Mouse (Mus musculus) embryonic facial prominence, embryonic 12.5 days (tissue): Measurements from ENCODE around the gene Ifrd2. TPM values are rescaled to one million over a fixed set of nuclear protein-coding genes. Genes with fewer than 3 reads are reported as not detected.

Experiments
- ATAC-seq: fragments of 200-750 bp; cut with Nextera tagmentation; 2 replicates; pipeline ENCODE4 v1.8.0; 2017; ENCODE audit not compliant: insufficient number of reproducible peaks, insufficient read depth, low FRiP score, low TSS enrichment
- H3K27ac ChIP-seq: fragments of 300-500 bp; sonication (generic); 2 replicates; pipeline ENCODE4 v1.5.1; 2016; ENCODE audit warnings: mild to moderate bottlenecking
- H3K27me3 ChIP-seq: fragments of 300-500 bp; sonication (generic); 2 replicates; pipeline ENCODE4 v1.6.1; 2016; ENCODE audit warnings: mild to moderate bottlenecking, moderate library complexity
- H3K36me3 ChIP-seq: fragments of 300-500 bp; sonication (generic); 2 replicates; pipeline ENCODE4 v1.6.1; 2016; ENCODE audit warnings: mild to moderate bottlenecking
- H3K4me1 ChIP-seq: fragments of 300-500 bp; sonication (generic); 2 replicates; pipeline ENCODE4 v1.6.1; 2016
- H3K4me2 ChIP-seq: fragments of 300-500 bp; sonication (generic); replicated peaks from 2 replicates; pipeline ENCODE4 v1.6.1; 2016; ENCODE audit warnings: mild to moderate bottlenecking, moderate library complexity
- H3K4me3 ChIP-seq: fragments of 300-500 bp; sonication (generic); 2 replicates; pipeline ENCODE4 v1.5.1; 2016; ENCODE audit warnings: mild to moderate bottlenecking
- H3K9ac ChIP-seq: fragments of 300-500 bp; sonication (generic); 2 replicates; pipeline ENCODE4 v1.6.1; 2016; ENCODE audit warnings: mild to moderate bottlenecking, moderate library complexity
- H3K9me3 ChIP-seq: fragments of 300-500 bp; sonication (generic); 2 replicates; pipeline ENCODE4 v1.6.1; 2016; ENCODE audit warnings: mild to moderate bottlenecking, moderate library complexity
- WGBS: fragments of 180-500 bp; shearing (Covaris S2); methylation state at CpG from one replicate; pipeline ENCODE4 v1.1.7; 2016; 5-methylcytosine and 5-hydroxymethylcytosine counted together
- polyA plus RNA-seq: library from polyadenylated mRNA; unstranded; fragments of >200 nt; fragmentation: Nextera tagmentation; extraction: Ambion mirVana; gene quantifications from 2 replicates; pipeline ENCODE4 v1.2.1, GENCODE M21; 2016

Gene Ifrd2
- polyA plus RNA-seq, 1 experiment from 2014 or later, result 36.9 TPM

- 93% methylated on average over 10 of the region's 10 CpGs for WGBS
- no peak overlapping the region for H3K9ac ChIP-seq
- peaks cover 41% of the 10 kb centered on the region for H3K4me1 ChIP-seq
- H3K9me3 ChIP-seq, result no peaks in the 10 kb centered on the region
- H3K27me3 ChIP-seq, result no peaks in the 10 kb centered on the region
- H3K27ac ChIP-seq, result no peak overlapping the region
- no peak for ATAC-seq
- H3K4me2 ChIP-seq, result peak overlapping the region; percentile 57; the same call in 1 of the 2 replicates
- peaks cover 21% of the 10 kb centered on the region for H3K36me3 ChIP-seq
- H3K4me3 ChIP-seq, result no peak overlapping the region
Measured at GRCm38 (mm10) chr9:107577871-107578270, 9.6 kb upstream of the Ifrd2 start.

- Histone ChIP-seq H3K36me3 (peaks cover 21% of the 10 kb centered on the region), H3K4me1 (peaks cover 41% of the 10 kb centered on the region), H3K27ac (peak within 1 kb of the TSS; percentile 90), H3K4me3 (no peak within 1 kb of the TSS), H3K9ac (0 out of 2 replicates have a peak within 1 kb of the TSS, but pooled peaks have one; percentile 5), H3K9me3 (no peaks in the 10 kb centered on the region), H3K27me3 (no peaks in the 10 kb centered on the region), H3K4me2 (peak within 1 kb of the TSS; percentile 84)
- WGBS, result 76% methylated on average over 3 of the region's 3 CpGs
- ATAC-seq, result no peak
Measured at GRCm38 (mm10) chr9:107578587-107578986, 8.9 kb upstream of the Ifrd2 start, which contains the start of gene Naa80. Gene Naa80, plus strand, starts transcription at chr9:107578887.

- no peak for ATAC-seq
- peaks cover 19% of the 10 kb centered on the region for H3K36me3 ChIP-seq
- peak overlapping the region; percentile 84 for H3K4me2 ChIP-seq
- H3K27ac ChIP-seq, result peak overlapping the region; percentile 90
- H3K4me1 ChIP-seq, result peaks cover 41% of the 10 kb centered on the region
- H3K9ac ChIP-seq, result 0 out of 2 replicates have a peak overlapping the region, but pooled peaks have one; percentile 5
- no peak overlapping the region for H3K4me3 ChIP-seq
- 94% methylated on average over 14 of the region's 14 CpGs for WGBS
- H3K9me3 ChIP-seq, result no peaks in the 10 kb centered on the region
- H3K27me3 ChIP-seq, result no peaks in the 10 kb centered on the region
Measured at GRCm38 (mm10) chr9:107579023-107579900, 8.2 kb upstream of the Ifrd2 start.

DNA sequence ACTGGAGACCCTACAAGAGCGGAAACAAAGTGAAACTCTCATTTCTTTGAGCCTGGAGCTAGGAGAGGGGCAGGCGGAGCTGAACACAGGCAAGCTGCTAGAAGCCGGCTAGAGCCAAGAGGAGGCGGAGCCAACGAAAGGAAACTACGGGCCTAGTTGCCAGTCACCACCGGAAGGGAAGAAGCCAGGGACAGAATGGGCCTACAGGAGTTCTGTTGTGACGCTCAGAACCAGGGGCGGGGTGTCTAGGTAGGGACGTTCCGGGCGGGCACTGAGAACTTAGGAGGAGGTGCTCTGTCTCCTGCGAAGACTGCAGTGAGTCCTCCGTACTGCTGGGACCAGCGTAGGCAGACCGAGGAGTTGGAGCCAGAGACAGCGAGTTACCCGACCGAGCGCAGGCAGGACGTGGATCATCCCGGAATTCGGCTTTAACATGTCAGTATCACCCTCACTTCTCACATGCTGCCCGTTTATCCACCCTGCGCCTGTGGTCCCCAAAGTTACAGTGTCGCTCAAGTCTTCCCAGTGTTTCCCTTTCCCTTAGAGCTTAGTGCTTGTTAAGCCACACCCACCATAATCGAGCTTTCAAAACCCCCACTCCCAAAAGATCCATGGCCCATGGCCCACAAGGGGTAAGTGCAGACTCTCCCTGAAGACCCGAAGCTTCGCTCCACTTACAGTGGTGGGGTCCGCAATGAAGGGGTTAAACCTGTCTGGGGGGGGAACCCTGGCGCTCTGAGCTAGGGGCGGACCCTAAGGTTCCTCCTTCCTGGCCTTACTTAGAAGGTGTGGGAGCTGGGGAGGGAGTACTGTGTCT is 6.7 kb upstream of the Ifrd2 start, which contains the start of gene Hyal3:
Hyal3 (plus strand) TSS at position 318 of the 817 bp plus-strand sequence.
- H3K4me3 ChIP-seq, result peak within 1 kb of the TSS; percentile 58
- peak within 1 kb of the TSS; percentile 84 for H3K4me2 ChIP-seq
- peaks cover 13% of the 10 kb centered on the region for H3K36me3 ChIP-seq
- no peaks in the 10 kb centered on the region for H3K9me3 ChIP-seq
- ATAC-seq, result peak; percentile 53
- 1% methylated on average over 32 of the region's 32 CpGs for WGBS
- no peaks in the 10 kb centered on the region for H3K27me3 ChIP-seq
- peak within 1 kb of the TSS; percentile 63 for H3K9ac ChIP-seq
- H3K4me1 ChIP-seq, result peaks cover 41% of the 10 kb centered on the region
- H3K27ac ChIP-seq, result peak within 1 kb of the TSS; percentile 90

DNA sequence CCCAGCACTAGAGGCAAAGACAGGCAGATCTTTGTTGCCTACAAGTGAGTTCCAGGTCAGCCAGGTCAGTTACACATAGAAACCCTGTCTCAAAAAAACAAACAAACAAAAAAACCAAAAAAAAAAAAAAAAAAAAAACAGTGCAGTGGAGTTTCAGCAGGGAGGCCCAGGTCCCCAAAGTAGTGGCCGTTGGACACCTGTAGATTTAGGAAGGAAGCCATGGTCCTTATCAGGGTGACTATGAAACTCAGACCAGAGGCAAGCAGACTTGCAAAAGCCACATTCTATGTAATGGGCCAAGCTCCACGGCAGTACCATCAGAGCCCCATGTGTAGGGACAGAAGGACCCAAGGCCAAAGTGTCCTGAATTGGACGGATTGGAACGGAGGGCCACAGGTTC is 5.9 kb upstream of the Ifrd2 start:
- Histone ChIP-seq H3K4me1 (peaks cover 34% of the 10 kb centered on the region), H3K27ac (peak overlapping the region; percentile 90), H3K4me2 (peak overlapping the region; percentile 84), H3K9me3 (no peaks in the 10 kb centered on the region), H3K36me3 (peaks cover 13% of the 10 kb centered on the region), H3K9ac (peak overlapping the region; percentile 63), H3K4me3 (peak overlapping the region; percentile 58), H3K27me3 (no peaks in the 10 kb centered on the region)
- WGBS, result 71% methylated on average over 4 of the region's 4 CpGs
- no peak for ATAC-seq

DNA sequence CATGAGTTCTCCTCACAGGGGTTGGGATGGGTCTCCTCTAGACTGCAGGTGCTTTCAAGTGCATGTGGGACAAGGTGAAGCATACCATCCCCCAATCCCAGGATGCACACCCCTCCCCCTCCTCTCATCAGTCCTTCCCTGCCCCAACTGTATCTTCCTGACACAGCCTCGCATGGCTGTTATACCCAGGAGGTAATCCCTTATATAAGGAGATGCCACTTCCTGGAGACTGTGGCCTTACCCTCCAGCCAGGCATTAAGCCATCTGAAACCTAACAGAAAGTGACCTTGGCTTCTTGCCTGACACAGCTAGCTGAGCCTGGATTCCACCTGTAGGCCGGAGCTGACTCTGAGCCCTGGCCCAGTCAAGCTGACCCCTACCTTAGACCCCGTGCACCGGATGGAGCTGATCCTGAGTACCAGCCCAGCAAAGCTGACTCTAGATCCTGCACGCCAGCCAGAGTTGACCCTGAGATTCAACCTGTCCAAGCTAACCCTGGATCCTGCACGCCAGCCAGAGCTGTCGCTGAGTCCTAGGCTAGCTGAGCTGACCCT is 4.9 kb upstream of the Ifrd2 start:
- Histone ChIP-seq H3K9ac (no peak overlapping the region), H3K27me3 (no peaks in the 10 kb centered on the region), H3K4me2 (no peak overlapping the region), H3K36me3 (peaks cover 13% of the 10 kb centered on the region), H3K9me3 (no peaks in the 10 kb centered on the region), H3K27ac (no peak overlapping the region), H3K4me3 (no peak overlapping the region), H3K4me1 (peaks cover 26% of the 10 kb centered on the region)
- 90% methylated on average over 7 of the region's 7 CpGs for WGBS
- no peak for ATAC-seq

DNA sequence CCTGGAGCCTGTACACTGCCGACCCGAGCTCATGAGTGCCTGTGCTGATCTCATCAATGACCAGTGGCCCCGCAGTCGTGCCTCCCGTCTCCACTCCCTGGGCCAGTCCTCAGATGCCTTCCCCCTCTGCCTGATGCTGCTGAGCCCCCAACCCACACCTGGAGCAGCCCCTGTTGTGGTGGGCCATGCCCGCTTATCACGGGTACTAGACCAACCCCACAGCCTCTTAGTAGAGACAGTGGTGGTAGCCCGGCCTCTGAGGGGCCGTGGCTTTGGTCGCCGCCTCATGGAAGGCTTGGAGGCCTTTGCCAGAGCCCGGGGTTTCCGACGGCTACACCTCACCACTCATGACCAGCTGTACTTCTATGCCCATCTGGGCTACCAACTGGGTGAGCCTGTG is 4.3 kb upstream of the Ifrd2 start:
- peaks cover 13% of the 10 kb centered on the region for H3K36me3 ChIP-seq
- H3K4me1 ChIP-seq, result peaks cover 25% of the 10 kb centered on the region
- no peak overlapping the region for H3K9ac ChIP-seq
- no peak overlapping the region for H3K27ac ChIP-seq
- ATAC-seq, result no peak
- no peak overlapping the region for H3K4me2 ChIP-seq
- WGBS, result 91% methylated on average over 14 of the region's 14 CpGs
- H3K9me3 ChIP-seq, result no peaks in the 10 kb centered on the region
- H3K27me3 ChIP-seq, result no peaks in the 10 kb centered on the region
- H3K4me3 ChIP-seq, result no peak overlapping the region

DNA sequence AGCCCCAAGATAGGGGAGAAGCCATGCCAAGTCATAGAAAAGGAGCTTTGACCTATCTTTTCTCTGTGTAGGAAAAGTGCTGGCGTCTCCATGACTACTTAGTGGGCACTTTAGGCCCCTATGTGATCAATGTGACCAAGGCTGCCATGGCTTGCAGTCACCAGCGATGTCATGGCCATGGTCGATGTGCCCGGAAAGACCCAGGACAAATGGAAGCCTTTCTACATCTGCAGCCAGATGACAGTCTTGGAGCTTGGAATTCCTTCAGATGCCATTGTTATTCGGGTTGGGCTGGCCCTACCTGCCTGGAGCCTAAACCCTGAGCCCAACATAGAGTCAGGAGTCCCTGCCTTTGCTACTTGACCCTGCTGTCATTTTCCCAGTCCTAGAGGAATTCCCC is 938 bp upstream of the Ifrd2 start:
- no peak overlapping the region for H3K9ac ChIP-seq
- WGBS, result 88% methylated on average over 5 of the region's 5 CpGs
- peaks cover 36% of the 10 kb centered on the region for H3K36me3 ChIP-seq
- no peaks in the 10 kb centered on the region for H3K27me3 ChIP-seq
- no peak for ATAC-seq
- H3K9me3 ChIP-seq, result no peaks in the 10 kb centered on the region
- no peak overlapping the region for H3K27ac ChIP-seq
- no peak overlapping the region for H3K4me3 ChIP-seq
- H3K4me1 ChIP-seq, result peaks cover 19% of the 10 kb centered on the region
- H3K4me2 ChIP-seq, result no peak overlapping the region

DNA sequence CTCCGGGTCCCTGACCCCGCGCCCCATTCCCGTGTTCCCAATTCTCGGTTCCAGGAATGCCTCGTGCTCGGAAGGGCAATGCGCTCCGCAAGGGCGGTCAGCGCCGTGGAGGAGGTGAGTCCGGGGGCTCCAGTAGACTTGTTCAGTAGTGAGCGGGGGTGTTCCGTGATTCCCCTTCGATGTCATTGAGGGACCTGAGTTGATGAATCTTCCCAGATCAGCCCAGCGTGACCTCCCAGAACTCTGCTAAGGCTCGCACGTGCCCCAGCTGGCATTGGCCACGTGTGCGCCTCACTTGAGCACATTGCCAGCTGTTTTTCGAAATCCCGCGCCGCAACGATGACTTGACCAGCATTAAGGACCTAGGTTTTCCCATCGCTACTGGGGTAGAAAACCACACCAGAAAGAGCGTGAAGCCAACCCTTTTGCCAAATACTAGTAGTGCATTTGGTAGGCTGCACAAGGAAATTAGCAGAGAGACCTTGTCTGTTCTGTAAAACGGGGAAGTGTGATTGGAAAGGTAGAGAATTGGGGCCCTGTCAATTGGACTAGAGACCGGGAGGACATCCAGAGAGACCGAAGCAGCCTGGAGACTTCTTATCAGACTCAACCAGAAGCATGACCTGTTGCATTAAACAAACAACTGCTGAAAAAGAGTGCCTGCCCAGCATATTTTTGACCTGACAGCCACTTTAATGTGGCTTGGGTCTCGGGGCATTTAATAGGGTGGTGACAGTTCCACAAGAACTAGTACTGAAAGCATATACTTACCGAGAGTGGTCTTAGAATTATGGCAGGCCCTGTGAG is 594 bp downstream of the Ifrd2 start:
- Histone ChIP-seq H3K4me3 (peak overlapping the region; percentile 85), H3K9ac (peak overlapping the region; percentile 57), H3K27me3 (no peaks in the 10 kb centered on the region), H3K4me1 (peaks cover 12% of the 10 kb centered on the region), H3K4me2 (peak overlapping the region; percentile 73), H3K9me3 (no peaks in the 10 kb centered on the region), H3K27ac (peak overlapping the region; percentile 46; the same call in 1 of the 2 replicates), H3K36me3 (peaks cover 45% of the 10 kb centered on the region)
- WGBS, result 5% methylated on average over 33 of the region's 33 CpGs
- ATAC-seq, result no peak

DNA sequence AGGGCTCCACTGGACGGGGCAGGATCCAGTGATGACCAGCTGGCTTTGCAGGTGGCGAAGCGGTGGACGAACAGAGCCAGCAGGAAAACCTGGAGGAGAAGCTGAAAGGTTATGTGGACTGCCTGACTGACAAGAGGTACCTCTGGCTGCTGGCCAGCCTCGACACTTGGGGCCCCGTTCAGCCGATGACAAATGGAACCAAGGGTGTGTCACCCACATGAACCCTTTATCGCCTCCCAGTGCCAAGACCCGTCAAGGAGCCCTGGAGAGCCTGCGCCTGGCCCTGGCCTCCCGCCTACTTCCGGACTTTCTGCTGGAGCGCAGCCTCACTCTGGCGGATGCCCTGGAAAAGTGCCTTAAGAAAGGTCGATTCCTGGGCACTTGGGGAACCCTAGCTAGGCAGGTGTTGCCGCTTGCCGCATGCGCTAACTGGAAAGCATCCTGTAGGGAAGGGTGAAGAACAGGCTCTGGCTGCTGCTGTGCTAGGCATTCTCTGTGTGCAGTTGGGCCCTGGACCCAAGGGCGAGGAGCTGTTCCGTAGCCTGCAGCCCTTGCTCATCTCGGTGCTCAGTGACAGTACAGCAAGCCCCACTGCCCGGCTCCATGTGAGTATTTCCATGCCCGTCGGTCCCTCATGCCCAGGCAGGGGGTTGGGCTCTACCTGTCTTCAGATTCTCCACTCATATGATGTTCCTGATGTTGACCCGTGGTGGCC is 2.8 kb downstream of the Ifrd2 start:
- no peak for ATAC-seq
- no peak overlapping the region for H3K27ac ChIP-seq
- no peak overlapping the region for H3K4me3 ChIP-seq
- no peaks in the 10 kb centered on the region for H3K27me3 ChIP-seq
- H3K9me3 ChIP-seq, result no peaks in the 10 kb centered on the region
- H3K4me2 ChIP-seq, result no peak overlapping the region
- no peak overlapping the region for H3K9ac ChIP-seq
- peaks cover 12% of the 10 kb centered on the region for H3K4me1 ChIP-seq
- H3K36me3 ChIP-seq, result peaks cover 56% of the 10 kb centered on the region
- 90% methylated on average over 25 of the region's 25 CpGs for WGBS
